Mouse (Mus musculus) CH12.LX (cell line): ENCODE results near the gene Aldh3b2. TPM values are rescaled to one million over a fixed set of nuclear protein-coding genes. Genes with fewer than 3 reads are reported as not detected.

ENCODE experiments used
- DNase-seq: peaks from one replicate; pipeline ENCODE4 v3.0.0-alpha.2; 2013; ENCODE audit errors: extremely low read depth
- H3K27ac ChIP-seq: 2 replicates; pipeline ENCODE4 v1.5.1; 2012; ENCODE audit warnings: low read depth, mild to moderate bottlenecking, control low read depth, moderate library complexity; ENCODE audit not compliant: insufficient read depth
- H3K27me3 ChIP-seq: replicated peaks from 2 replicates; pipeline ENCODE3; 2012; ENCODE audit warnings: inconsistent platforms
- H3K36me3 ChIP-seq, 2 experiments: replicated peaks in 1 of 2; 2 replicates each; pipeline versions ENCODE3 to v1.6.1; 2012; ENCODE audit warnings: inconsistent platforms in 1 of 2, low read length in 1 of 2, mild to moderate bottlenecking in 1 of 2, mixed read lengths in 1 of 2, moderate library complexity in 1 of 2; ENCODE audit not compliant: control insufficient read depth in 1 of 2, insufficient read depth in 1 of 2
- H3K4me1 ChIP-seq, 2 experiments: 2 replicates each; pipeline ENCODE4 v1.6.1; 2012; ENCODE audit warnings: inconsistent platforms in 1 of 2, moderate library complexity in 1 of 2; ENCODE audit not compliant: insufficient read depth in 2 of 2, control insufficient read depth in 1 of 2
- H3K4me2 ChIP-seq: 2 replicates; pipeline ENCODE4 v1.6.1; 2012; ENCODE audit warnings: low read depth, mild to moderate bottlenecking, control low read depth; ENCODE audit not compliant: poor library complexity, insufficient read depth, severe bottlenecking
- H3K4me3 ChIP-seq, 3 experiments: fragments of 150-350 bp in 1 of 3; sonication (generic) in 1 of 3; replicated peaks in 1 of 3; 2 replicates each; pipeline versions ENCODE3 to v1.5.1; 2011 to 2012; ENCODE audit warnings: low read depth in 2 of 3, low read length in 2 of 3, mild to moderate bottlenecking in 2 of 3, moderate library complexity in 2 of 3, control low read depth in 1 of 3, improper control_type of control experiment in 1 of 3, inconsistent platforms in 1 of 3, mixed read lengths in 1 of 3; ENCODE audit not compliant: poor library complexity in 1 of 3
- H3K79me2 ChIP-seq: replicated peaks from 2 replicates; pipeline ENCODE4 v1.6.1; 2012; ENCODE audit warnings: mild to moderate bottlenecking, moderate library complexity; ENCODE audit not compliant: control insufficient read depth, poor library complexity, insufficient read depth, severe bottlenecking; ENCODE audit errors: extremely low read depth
- H3K9ac ChIP-seq: 2 replicates; pipeline ENCODE4 v1.6.1; 2012; ENCODE audit warnings: low read depth, mild to moderate bottlenecking, control low read depth, moderate library complexity; ENCODE audit not compliant: insufficient read depth
- H3K9me3 ChIP-seq: replicated peaks from 2 replicates; pipeline ENCODE3; 2012; ENCODE audit warnings: low read length, inconsistent platforms, mixed read lengths
- BHLHE40 ChIP-seq: IDR thresholded peaks from 2 replicates; pipeline ENCODE4 v1.6.1; 2011; ENCODE audit warnings: mild to moderate bottlenecking, low read depth, low read length, improper control_type of control experiment
- CHD1 ChIP-seq: IDR thresholded peaks from 2 replicates; pipeline ENCODE4 v1.6.1; 2012; ENCODE audit warnings: low read depth, low read length, improper control_type of control experiment, inconsistent platforms
- CHD2 ChIP-seq: IDR thresholded peaks from 2 replicates; pipeline ENCODE4 v1.6.1; 2011; ENCODE audit warnings: low read length, improper control_type of control experiment
- CTCF ChIP-seq, 2 experiments: IDR thresholded peaks in 1 of 2; conservative IDR thresholded peaks in 1 of 2; 2 replicates each; pipeline ENCODE4 v1.5.1; 2011 to 2012; ENCODE audit warnings: low read depth in 2 of 2, low read length in 2 of 2, improper control_type of control experiment in 1 of 2, inconsistent platforms in 1 of 2, mild to moderate bottlenecking in 1 of 2, moderate library complexity in 1 of 2
- E2F4 ChIP-seq: IDR thresholded peaks from 2 replicates; pipeline ENCODE4 v1.6.1; 2011; ENCODE audit warnings: low read depth, low read length, improper control_type of control experiment; ENCODE audit not compliant: insufficient replicate concordance
- EP300 ChIP-seq: IDR thresholded peaks from 2 replicates; pipeline ENCODE4 v1.6.1; 2011; ENCODE audit warnings: low read length, improper control_type of control experiment
- ETS1 ChIP-seq: conservative IDR thresholded peaks from 2 replicates; pipeline ENCODE4 v1.6.1; 2012; ENCODE audit warnings: low read depth, mild to moderate bottlenecking, inconsistent platforms, low read length, improper control_type of control experiment, moderate library complexity
- JUN ChIP-seq: IDR thresholded peaks from 2 replicates; pipeline ENCODE4 v1.6.1; 2011; ENCODE audit warnings: low read depth, mild to moderate bottlenecking, low read length, improper control_type of control experiment, moderate library complexity; ENCODE audit not compliant: insufficient read depth
- KAT2A ChIP-seq: IDR thresholded peaks from 2 replicates; pipeline ENCODE4 v1.6.1; 2012; ENCODE audit warnings: low read length, improper control_type of control experiment, inconsistent platforms; ENCODE audit not compliant: insufficient replicate concordance
- MAX ChIP-seq: IDR thresholded peaks from 2 replicates; pipeline ENCODE4 v1.6.1; 2011; ENCODE audit warnings: low read length, improper control_type of control experiment
- MEF2A ChIP-seq: IDR thresholded peaks from 2 replicates; pipeline ENCODE4 v1.6.1; 2014; ENCODE audit warnings: low read depth, mild to moderate bottlenecking, inconsistent platforms, low read length, improper control_type of control experiment, borderline replicate concordance
- MXI1 ChIP-seq: IDR thresholded peaks from 2 replicates; pipeline ENCODE4 v1.6.1; 2011; ENCODE audit warnings: mild to moderate bottlenecking, low read depth, low read length, improper control_type of control experiment
- PAX5 ChIP-seq: IDR thresholded peaks from 2 replicates; pipeline ENCODE4 v1.6.1; 2012; ENCODE audit warnings: low read length, inconsistent platforms, mixed read lengths
- POLR2A ChIP-seq: IDR thresholded peaks from 2 replicates; pipeline ENCODE4 v1.6.1; 2011; ENCODE audit warnings: low read depth, mild to moderate bottlenecking, improper control_type of control experiment, low read length
- RCOR1 ChIP-seq: conservative IDR thresholded peaks from 2 replicates; pipeline ENCODE4 v1.6.1; 2012; ENCODE audit warnings: low read depth, mild to moderate bottlenecking, inconsistent platforms, low read length, improper control_type of control experiment
- SIN3A ChIP-seq: IDR thresholded peaks from 2 replicates; pipeline ENCODE4 v1.6.1; 2012; ENCODE audit warnings: low read length, improper control_type of control experiment, inconsistent platforms
- SMC3 ChIP-seq: IDR thresholded peaks from 2 replicates; pipeline ENCODE4 v1.6.1; 2011; ENCODE audit warnings: low read depth, low read length, improper control_type of control experiment
- UBTF ChIP-seq: IDR thresholded peaks from 2 replicates; pipeline ENCODE4 v1.6.1; 2012; ENCODE audit warnings: low read depth, mild to moderate bottlenecking, inconsistent platforms, low read length, improper control_type of control experiment, moderate library complexity
- USF1 ChIP-seq: IDR thresholded peaks from 2 replicates; pipeline ENCODE4 v1.6.1; 2014; ENCODE audit warnings: low read depth, mild to moderate bottlenecking, inconsistent platforms, low read length, improper control_type of control experiment
- ZC3H11A ChIP-seq: IDR thresholded peaks from 2 replicates; pipeline ENCODE4 v1.6.1; 2012; ENCODE audit warnings: low read depth, mild to moderate bottlenecking, inconsistent platforms, low read length, improper control_type of control experiment
- ZMIZ1 ChIP-seq: IDR thresholded peaks from 2 replicates; pipeline ENCODE4 v1.6.1; 2012; ENCODE audit warnings: low read depth, mild to moderate bottlenecking, inconsistent platforms, low read length, improper control_type of control experiment
- ZNF384 ChIP-seq: IDR thresholded peaks from 2 replicates; pipeline ENCODE4 v1.6.1; 2012; ENCODE audit warnings: low read depth, low read length, improper control_type of control experiment, inconsistent platforms
- dilution Hi-C: fragments of 300-500 bp; cut with MboI; formaldehyde crosslinking; loops from 2 replicates; pipeline ENCODE4 v1.14.3; 2020; ENCODE audit warnings: low sequenced_read_pairs; ENCODE audit not compliant: extremely low pct_unique_long_range_greater_than_20kb, extremely low pct_ligation_motif_present
- in situ Hi-C: fragments of 300-500 bp; cut with MboI; formaldehyde crosslinking; loops from 3 replicates; pipeline ENCODE4 v1.14.3; 2019; ENCODE audit warnings: low sequenced_read_pairs, low pct_ligation_motif_present, low pct_unique_long_range_greater_than_20kb, mixed read lengths
- polyA plus RNA-seq: library from polyadenylated mRNA; unstranded; fragments of >175 nt; gene quantifications from 2 replicates; pipeline ENCODE4 v1.2.1, GENCODE M21; 2012; ENCODE audit warnings: low read depth; ENCODE audit not compliant: insufficient read length
- total RNA-seq, 2 experiments: library from RNA; depleted of rRNA; stranded (reverse); fragments of 300-350 nt in 1 of 2; fragments of >200 nt in 1 of 2; gene quantifications; 2 replicates each; pipeline ENCODE4 v1.2.3; 2012 to 2014

Aldh3b2 gene
- total and polyA plus RNA-seq, 3 experiments = not detected

DNA sequence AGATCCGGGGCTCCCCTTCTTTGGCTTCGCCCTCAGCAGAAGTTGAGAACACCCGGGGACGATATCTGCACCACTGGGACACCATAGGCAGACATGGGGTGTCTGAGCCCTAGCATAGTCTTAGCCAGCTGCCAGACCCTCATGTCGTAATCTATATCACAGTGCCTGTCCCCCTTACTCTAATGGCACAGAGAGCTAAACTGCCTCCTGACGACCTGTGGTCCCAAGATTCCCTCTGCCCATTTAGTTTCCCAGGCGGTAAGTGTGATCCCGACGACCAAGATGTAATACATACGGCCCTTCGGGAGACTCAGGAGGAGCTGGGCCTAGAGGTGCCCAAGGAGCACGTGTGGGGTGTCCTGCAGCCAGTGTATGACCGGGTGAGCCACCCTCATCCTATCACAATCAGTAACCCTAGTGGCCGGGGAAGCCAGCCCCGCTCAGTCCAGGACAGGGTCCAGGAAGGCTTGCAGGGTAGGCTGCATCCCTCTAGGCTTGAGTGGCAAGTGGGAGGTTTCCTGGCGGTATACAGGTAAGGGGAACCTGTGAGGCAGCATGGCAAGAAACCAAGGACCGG, 28.9 kb downstream of the Aldh3b2 start:
- peaks cover 9% of the 10 kb centered on the region for H3K27me3 ChIP-seq
- TF ChIP-seq CTCF (conservative IDR thresholded peaks at IDR 0.05 in 1 of 2, IDR thresholded peaks at IDR 0.05 in 1 of 2; ENCODE audit: low read depth in 2 of 2, low read length in 2 of 2) = no peak
- TF ChIP-seq ZNF384 = no peak
- TF ChIP-seq ZMIZ1 = no peak
- no peak for TF ChIP-seq RCOR1
- no peak for TF ChIP-seq SMC3
- no peak for TF ChIP-seq UBTF
- no peak for TF ChIP-seq USF1
- no peak for TF ChIP-seq POLR2A
- TF ChIP-seq PAX5 = no peak
- no peak for TF ChIP-seq ZC3H11A
- TF ChIP-seq CHD2 = no peak
- TF ChIP-seq CHD1 = no peak
- no peak for TF ChIP-seq KAT2A
- no peak for TF ChIP-seq JUN
- TF ChIP-seq BHLHE40 = no peak
- TF ChIP-seq MXI1 = no peak
- no peak for TF ChIP-seq MAX
- TF ChIP-seq MEF2A = no peak
- no peak for TF ChIP-seq EP300
- no peak for TF ChIP-seq ETS1
- peak overlapping the region; percentile 75 to 84 (median 83) for H3K4me3 ChIP-seq
- H3K9me3 ChIP-seq = no peaks in the 10 kb centered on the region
- no peak overlapping the region for H3K27ac ChIP-seq
- H3K79me2 ChIP-seq = no peaks in the 10 kb centered on the region
- dilution Hi-C loops = no loop called here
- peak overlapping the region; percentile 57 for H3K9ac ChIP-seq
- peak overlapping the region; percentile 48 for H3K4me2 ChIP-seq
- DNase-seq = no peak
- H3K36me3 ChIP-seq = peaks cover 12 to 40% of the 10 kb centered on the region in 2 experiments
- in situ Hi-C loops = no loop called here
- peaks cover 11 to 23% of the 10 kb centered on the region in 2 experiments for H3K4me1 ChIP-seq

DNA sequence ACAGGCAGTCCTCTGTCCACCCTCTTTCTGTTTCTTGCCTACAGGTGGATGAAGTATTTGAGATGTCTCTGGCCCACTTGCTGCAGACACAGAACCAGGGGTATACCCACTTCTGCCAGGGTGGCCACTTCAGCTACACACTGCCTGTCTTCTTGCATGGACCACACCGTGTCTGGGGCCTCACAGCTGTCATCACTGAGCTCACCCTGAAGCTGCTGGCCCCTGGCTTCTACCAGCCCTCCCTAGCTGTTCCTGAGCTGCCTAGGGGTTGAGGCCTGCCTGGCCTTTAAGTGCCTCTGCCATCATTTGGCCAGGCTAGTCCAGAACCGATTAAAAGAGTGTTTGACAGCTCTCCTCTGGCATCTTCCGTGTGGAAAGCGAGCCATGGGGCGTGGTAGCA, 29.6 kb downstream of the Aldh3b2 start:
- no peak for DNase-seq
- H3K27ac ChIP-seq = no peak overlapping the region
- peaks cover 11 to 23% of the 10 kb centered on the region in 2 experiments for H3K4me1 ChIP-seq
- H3K27me3 ChIP-seq = peaks cover 4% of the 10 kb centered on the region
- no peaks in the 10 kb centered on the region for H3K79me2 ChIP-seq
- no peak overlapping the region for H3K9ac ChIP-seq
- H3K4me2 ChIP-seq = no peak overlapping the region
- dilution Hi-C loops = no loop called here
- peaks cover 19 to 48% of the 10 kb centered on the region in 2 experiments for H3K36me3 ChIP-seq
- no peak overlapping the region for H3K4me3 ChIP-seq
- TF ChIP-seq SIN3A (no peak), ZC3H11A (no peak), CTCF (conservative IDR thresholded peaks at IDR 0.05 in 1 of 2, IDR thresholded peaks at IDR 0.05 in 1 of 2; ENCODE audit: low read depth in 2 of 2, low read length in 2 of 2) (no peak), E2F4 (no peak), RCOR1 (no peak), MXI1 (no peak)
- in situ Hi-C loops = no loop called here
- H3K9me3 ChIP-seq = no peaks in the 10 kb centered on the region
